Mouse (Mus musculus) thymus, postnatal 36 days (tissue): Measurements from ENCODE around the gene Mcpt8.
A peak's percentile ranks its signal among the peaks of the same experiment; 100 is the strongest.
"Not testable (repeated sequence)": the region's sequence is repeated elsewhere in the genome, so short reads cannot be mapped to it uniquely, and the experiment has no call there.

Experiments
- DNase-seq, 2 experiments: peaks; one replicate each; pipeline ENCODE4 v3.0.0; 2022; ENCODE audit warnings: mixed read lengths in 2 of 2

The Mcpt8 gene

GRCm38 (mm10) chr14:56085167-56085566 lies at the start of gene Mcpt8:
TSS of gene Mcpt8 (minus strand) at chr14:56085273.
- no peak for DNase-seq

GRCm38 (mm10) chr14:56133675-56134074 lies 48.6 kb upstream of the Mcpt8 start:
- not testable (repeated sequence) for DNase-seq

GRCm38 (mm10) chr14:56132508-56132907 lies 47.4 kb upstream of the Mcpt8 start, which contains the start of gene Gzmd:
TSS of gene Gzmd (minus strand) at chr14:56132608.
- not testable (repeated sequence) for DNase-seq

GRCm38 (mm10) chr14:56128341-56128740 lies 43.3 kb upstream of the Mcpt8 start:
- DNase-seq, result no peak

GRCm38 (mm10) chr14:56123516-56123915 lies 38.4 kb upstream of the Mcpt8 start:
- DNase-seq, result no peak

- DNase-seq, result no peak
Measured at GRCm38 (mm10) chr14:56120525-56120924, 35.5 kb upstream of the Mcpt8 start, which contains the start of gene Gzme. TSS of gene Gzme (minus strand) at chr14:56120625.

GRCm38 (mm10) chr14:56115531-56116310 lies 30.6 kb upstream of the Mcpt8 start:
- not testable (repeated sequence) for DNase-seq

- no peak for DNase-seq
Measured at GRCm38 (mm10) chr14:56105447-56106180, 20.5 kb upstream of the Mcpt8 start.

GRCm38 (mm10) chr14:56105016-56105415 lies 19.9 kb upstream of the Mcpt8 start:
- no peak for DNase-seq

GRCm38 (mm10) chr14:56103452-56103851 lies 18.4 kb upstream of the Mcpt8 start:
- DNase-seq, result no peak

GRCm38 (mm10) chr14:56102386-56102785 lies 17.3 kb upstream of the Mcpt8 start, which contains the start of gene Ctsg:
TSS of gene Ctsg (minus strand) at chr14:56102574.
- no peak for DNase-seq

GRCm38 (mm10) chr14:56098940-56099339 lies 13.9 kb upstream of the Mcpt8 start:
- DNase-seq, result peak; percentile 12 to 19

GRCm38 (mm10) chr14:56097597-56097996 lies 12.5 kb upstream of the Mcpt8 start:
- no peak for DNase-seq

GRCm38 (mm10) chr14:56093353-56093752 lies 8.3 kb upstream of the Mcpt8 start:
- no peak for DNase-seq

GRCm38 (mm10) chr14:56086711-56087110 lies 1.6 kb upstream of the Mcpt8 start:
- no peak for DNase-seq

- no peak for DNase-seq
Measured at GRCm38 (mm10) chr14:56082016-56082415, 3.1 kb downstream of the Mcpt8 start.

- not testable (repeated sequence) for DNase-seq
Measured at GRCm38 (mm10) chr14:56062213-56062612, 22.9 kb downstream of the Mcpt8 start, which contains the start of gene Mcpt4. TSS of gene Mcpt4 (minus strand) at chr14:56062313.

GRCm38 (mm10) chr14:56057722-56058121 lies 27.4 kb downstream of the Mcpt8 start:
- no peak for DNase-seq

- DNase-seq, result no peak
Measured at GRCm38 (mm10) chr14:56055408-56055807, 29.7 kb downstream of the Mcpt8 start.

GRCm38 (mm10) chr14:56041792-56042191 lies 43.3 kb downstream of the Mcpt8 start, which contains the start of gene Mcpt2:
TSS of gene Mcpt2 (plus strand) at chr14:56042041.
- not testable (repeated sequence) for DNase-seq

GRCm38 (mm10) chr14:56034433-56034832 lies 50.6 kb downstream of the Mcpt8 start:
- DNase-seq, result no peak
